Mouse (Mus musculus): ENCODE results near the gene Pigt. TPM values are rescaled to one million over a fixed set of nuclear protein-coding genes. Genes with fewer than 3 reads are reported as not detected.
A peak's percentile ranks its signal among the peaks of the same experiment; 100 is the strongest.

The Pigt gene
- total RNA-seq, 2 experiments from 2014 or later = 92.5 to 94.5 TPM

GRCm38 (mm10) chr2:164516592-164516991 is 19.3 kb downstream of the Pigt start:
- intact Hi-C loops (cut with DNase I) = loop anchor here (5.0 kb wide), 1 partner anchor 54 kb away; the partner anchor contains the start of gene Gm20458
- no peak for DNase-seq (ENCODE audit: low spot score in 2 of 2)

DNA sequence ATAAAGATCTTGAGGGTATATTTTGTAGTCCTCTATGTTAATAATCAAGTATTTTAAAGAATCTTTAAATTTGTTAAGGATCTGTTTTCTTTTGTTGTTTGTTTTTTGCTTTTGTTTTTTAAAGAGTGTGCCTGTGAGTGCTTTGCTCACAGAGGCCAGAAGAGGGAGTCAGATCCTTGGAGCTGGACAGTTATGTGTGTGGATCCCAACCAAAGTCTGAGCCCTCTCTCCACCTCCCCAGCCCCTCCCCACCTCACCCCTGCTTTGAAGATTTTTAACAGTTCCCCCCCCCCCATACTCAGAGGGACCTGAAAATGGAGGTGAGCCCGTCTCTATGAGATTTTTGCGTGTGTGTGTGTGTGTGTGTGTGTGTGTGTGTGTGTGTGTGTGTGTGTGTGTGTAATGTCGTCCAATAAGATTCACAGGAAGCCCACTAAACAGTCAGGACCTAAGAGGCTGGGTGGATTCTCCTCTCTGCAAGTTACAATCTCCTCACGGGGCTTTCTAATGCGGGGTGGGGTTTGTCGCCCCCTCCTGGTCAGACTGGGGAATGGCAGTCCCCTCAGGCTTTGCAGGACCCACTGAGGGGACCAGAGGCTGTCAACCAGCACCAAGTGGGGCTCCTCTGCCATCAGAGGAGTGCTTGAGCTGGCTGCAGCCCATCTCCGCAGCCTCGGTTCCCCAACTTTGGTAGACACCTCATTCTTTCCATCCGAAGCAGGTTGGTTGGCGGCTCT is 20.3 kb downstream of the Pigt start:
- intact Hi-C loops (cut with DNase I) = loop anchor here (2.0 to 5.0 kb wide), 2 partner anchors 55 to 101 kb away; partner anchors contain the start of gene Gm20458
- DNase-seq (ENCODE audit: low spot score in 2 of 2) = peak; percentile 39 to 44

GRCm38 (mm10) chr2:164518266-164519170 is 21.2 kb downstream of the Pigt start:
- intact Hi-C loops (cut with DNase I) = loop anchor here (2.0 to 5.0 kb wide), 2 partner anchors 56 to 102 kb away; partner anchors contain the start of gene Gm20458
- peak in 1 of 2 experiments; percentile 38 for DNase-seq (ENCODE audit: low spot score in 2 of 2)

GRCm38 (mm10) chr2:164519171-164519526 is 21.8 kb downstream of the Pigt start:
- DNase-seq (ENCODE audit: low spot score in 2 of 2) = no peak
- intact Hi-C loops (cut with DNase I) = loop anchor here (2.0 to 5.0 kb wide), 2 partner anchors 57 to 102 kb away; partner anchors contain the start of gene Gm20458

DNA sequence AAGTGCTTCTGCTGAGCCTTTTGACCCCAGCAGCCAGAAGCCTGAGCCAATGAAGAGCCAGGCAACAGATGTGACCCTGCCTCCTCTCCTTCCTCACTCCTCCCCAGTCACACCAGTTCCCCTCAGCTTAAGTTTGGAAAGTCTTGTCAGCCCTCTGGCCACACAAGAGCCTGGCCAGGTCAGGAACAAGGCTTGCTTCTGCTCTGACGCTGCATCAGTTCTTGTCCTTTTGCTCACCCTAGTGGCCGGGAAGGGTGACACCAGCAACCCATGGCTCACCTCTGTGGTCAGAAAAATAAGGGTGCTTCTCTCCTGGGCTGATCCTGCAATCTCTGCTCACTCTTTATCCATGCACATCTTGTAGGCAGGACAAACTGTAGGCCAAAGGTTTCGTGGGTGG is 23.5 kb downstream of the Pigt start:
- DNase-seq (ENCODE audit: low spot score in 2 of 2) = no peak
- intact Hi-C loops (cut with DNase I) = loop anchor here (5.0 kb wide), 1 partner anchor 42 kb away; the partner anchor contains the start of gene Wfdc2

- intact Hi-C loops (cut with DNase I) = loop anchor here (5.0 kb wide), 1 partner anchor 40 kb away; the partner anchor contains the start of gene Wfdc2
- DNase-seq (ENCODE audit: low spot score in 2 of 2) = peak in 1 of 2 experiments; percentile 77
These were observed 24.5 kb downstream of the Pigt start for GRCm38 (mm10) chr2:164521841-164522240.

- no peak for DNase-seq (ENCODE audit: low spot score in 2 of 2)
- intact Hi-C loops (cut with DNase I) = loop anchor here (5.0 kb wide), 1 partner anchor 40 kb away; the partner anchor contains the start of gene Wfdc2
These were observed 25.0 kb downstream of the Pigt start for GRCm38 (mm10) chr2:164522280-164522679.

- intact Hi-C loops (cut with DNase I) = loop anchor here (5.0 kb wide), 1 partner anchor 39 kb away; the partner anchor contains the start of gene Wfdc2
These were observed 26.0 kb downstream of the Pigt start for GRCm38 (mm10) chr2:164523301-164523773.

DNA sequence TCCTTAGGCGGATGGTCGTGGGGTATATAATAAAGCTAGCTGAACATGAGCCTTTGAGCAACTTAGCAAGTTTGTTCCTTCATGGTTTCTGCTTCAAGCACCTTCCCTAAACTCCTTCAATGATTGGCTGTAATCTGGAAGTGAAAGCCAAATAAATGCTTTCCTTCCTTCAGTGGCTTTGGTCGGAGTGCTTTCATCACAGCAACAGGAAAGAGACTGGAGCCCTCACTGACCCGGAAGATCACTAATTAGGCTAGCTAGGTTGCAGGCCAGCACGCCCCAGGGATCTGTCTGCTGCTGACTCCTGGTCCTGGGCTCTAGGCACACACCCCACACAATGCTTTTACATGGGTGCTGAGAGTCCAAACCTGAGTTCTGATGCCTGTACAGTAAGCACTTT is 31.2 kb downstream of the Pigt start:
- no peak for DNase-seq (ENCODE audit: low spot score in 2 of 2)
- intact Hi-C loops (cut with DNase I) = no loop called here

More at GRCm38 (mm10) chr2:164523301-164523773, 26.0 kb downstream of the Pigt start:
- no peak for DNase-seq (ENCODE audit: low spot score in 2 of 2)

- DNase-seq (ENCODE audit: low spot score in 2 of 2) = peak; percentile 77 to 85
- intact Hi-C loops (cut with DNase I) = loop anchor here (5.0 kb wide), 1 partner anchor 114 kb away; no protein-coding TSS in a partner anchor
These were observed 33.8 kb downstream of the Pigt start for GRCm38 (mm10) chr2:164531169-164531568.

GRCm38 (mm10) chr2:164534315-164534714 is 37.0 kb downstream of the Pigt start:
- DNase-seq (ENCODE audit: low spot score in 2 of 2) = no peak
- intact Hi-C loops (cut with DNase I) = loop anchor here (5.0 kb wide), 1 partner anchor 117 kb away; no protein-coding TSS in a partner anchor

GRCm38 (mm10) chr2:164537003-164537402 is 39.7 kb downstream of the Pigt start:
- DNase-seq (ENCODE audit: low spot score in 2 of 2) = no peak
- intact Hi-C loops (cut with DNase I) = no loop called here

DNA sequence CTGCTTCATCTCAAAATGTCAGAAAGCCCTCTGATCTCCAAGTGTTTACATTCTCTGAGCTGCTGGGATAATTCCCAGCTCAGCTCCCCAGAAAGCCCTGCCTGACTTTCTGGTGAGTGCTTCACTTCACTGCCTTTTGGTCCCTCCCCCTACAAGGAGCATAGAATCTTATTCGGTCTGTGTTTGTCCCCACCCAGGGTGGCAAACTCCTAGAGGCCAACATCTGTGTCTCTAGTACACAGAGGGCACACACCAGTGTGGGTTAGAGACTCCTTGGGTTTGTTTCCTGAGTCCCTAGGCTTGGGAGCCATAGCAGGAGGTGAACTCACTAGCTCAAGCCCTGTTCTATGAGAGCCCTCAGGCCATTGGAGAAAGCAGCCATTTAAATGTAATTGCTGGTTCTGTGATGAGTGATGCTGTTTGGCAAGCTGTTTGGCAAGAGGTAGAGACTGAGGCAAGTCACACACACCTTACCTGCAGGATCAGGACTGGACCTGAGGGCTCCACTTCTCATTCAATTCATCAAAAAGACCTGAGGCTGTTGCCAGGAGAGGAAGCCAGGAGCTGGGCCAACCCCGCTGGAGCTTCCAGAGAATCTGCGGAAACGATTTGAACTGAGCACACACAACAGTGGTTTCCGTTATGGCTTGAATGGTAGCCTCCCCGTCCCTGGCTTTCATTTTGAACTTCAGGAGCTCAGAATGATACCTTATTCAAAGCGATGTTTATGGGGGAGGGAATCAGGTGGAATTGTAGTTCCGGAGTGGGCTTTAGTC is 43.5 kb downstream of the Pigt start:
- no peak for DNase-seq (ENCODE audit: low spot score in 2 of 2)
- intact Hi-C loops (cut with DNase I) = no loop called here

DNA sequence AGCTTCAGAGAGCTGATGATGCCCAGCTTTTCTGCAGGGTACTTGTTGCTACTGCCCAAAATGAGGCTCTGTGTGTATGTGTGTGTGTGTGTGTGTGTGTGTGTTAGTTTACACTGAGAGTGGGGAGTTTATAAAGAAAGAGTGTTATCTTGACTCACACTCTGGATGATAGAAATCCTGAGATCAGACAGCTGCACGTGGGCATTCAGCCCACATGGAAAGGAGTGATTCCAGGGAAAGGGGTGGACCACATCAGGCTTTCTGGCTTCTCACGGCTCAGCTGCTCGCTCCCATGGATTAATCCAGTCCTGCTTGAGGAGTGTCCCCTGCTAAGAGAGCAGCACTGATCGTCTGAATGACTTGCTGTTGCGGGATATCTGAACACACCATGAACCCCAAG is 44.8 kb downstream of the Pigt start:
- peak; percentile 62 to 94 for DNase-seq (ENCODE audit: low spot score in 2 of 2)
- intact Hi-C loops (cut with DNase I) = loop anchor here (1.0 kb wide), 1 partner anchor 16 kb away; no protein-coding TSS in a partner anchor

GRCm38 (mm10) chr2:164542598-164542997 is 45.3 kb downstream of the Pigt start:
- DNase-seq (ENCODE audit: low spot score in 2 of 2) = no peak
- intact Hi-C loops (cut with DNase I) = loop anchor here (1.0 kb wide), 1 partner anchor 16 kb away; no protein-coding TSS in a partner anchor

- intact Hi-C loops (cut with DNase I) = no loop called here
- DNase-seq (ENCODE audit: low spot score in 2 of 2) = no peak
These were observed 46.4 kb downstream of the Pigt start for GRCm38 (mm10) chr2:164543745-164544144.

DNA sequence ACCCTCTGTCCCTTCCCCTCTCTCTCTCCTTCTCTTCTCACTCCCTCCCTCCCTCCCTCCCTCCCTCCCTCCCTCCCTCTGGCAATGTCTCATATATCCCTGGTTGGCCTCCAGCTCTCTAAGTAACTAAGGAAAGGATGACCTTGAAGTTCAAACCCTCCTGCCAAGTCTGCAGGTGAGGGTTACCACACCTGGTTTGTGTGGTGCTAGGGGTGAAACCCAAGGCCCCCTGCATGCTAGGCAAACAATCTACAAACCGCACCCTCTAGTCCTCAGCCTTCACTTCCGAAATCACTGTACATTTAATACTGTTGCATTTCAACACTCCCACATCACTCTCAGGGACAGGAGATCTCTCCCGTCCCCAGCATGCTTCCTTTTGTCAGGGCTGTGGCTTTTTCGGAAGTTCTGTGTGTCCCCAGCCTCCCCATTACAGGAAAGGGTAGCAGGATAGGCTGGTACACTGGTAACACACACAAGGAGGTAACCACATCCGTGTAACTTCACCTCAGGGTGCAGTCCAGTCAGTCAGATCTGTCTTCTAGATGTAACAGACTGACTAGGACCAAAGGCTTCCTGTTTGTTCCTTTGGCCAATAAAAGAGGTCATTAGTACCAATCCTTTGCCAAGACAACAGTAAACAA is 47.3 kb downstream of the Pigt start:
- DNase-seq (ENCODE audit: low spot score in 2 of 2) = no peak
- intact Hi-C loops (cut with DNase I) = no loop called here

- no peak for DNase-seq (ENCODE audit: low spot score in 2 of 2)
- intact Hi-C loops (cut with DNase I) = no loop called here
These were observed 52.0 kb downstream of the Pigt start for GRCm38 (mm10) chr2:164549338-164549737.

Measured in left cerebral cortex, postnatal 25 days (tissue).